Mouse (Mus musculus): Measurements from ENCODE around the gene Tox3. TPM values are rescaled to one million over a fixed set of nuclear protein-coding genes. Genes with fewer than 3 reads are reported as not detected.

Gene Tox3
- total and polyA plus RNA-seq, 2 experiments from 2014 or later = 31.0 to 46.1 TPM

DNA sequence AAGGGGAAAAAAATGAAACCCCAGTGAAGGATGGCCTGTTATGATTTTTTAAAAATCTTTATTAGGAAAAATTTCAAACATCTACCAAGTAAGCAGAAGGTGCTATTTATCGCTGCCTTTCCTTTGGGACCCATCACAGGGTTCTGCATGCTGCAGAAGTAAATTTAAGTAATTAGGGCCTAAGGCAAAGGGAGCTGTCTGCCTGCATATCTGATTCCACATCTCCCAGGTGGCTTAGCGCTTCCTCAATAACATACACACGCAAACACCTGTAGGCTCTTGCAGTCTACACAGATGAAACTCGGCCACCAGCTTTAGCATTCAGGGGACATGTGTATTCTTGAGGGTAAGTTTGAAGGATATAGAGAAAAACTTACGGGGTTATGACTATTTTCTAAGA is 104.2 kb downstream of the Tox3 start:
- Histone ChIP-seq H3K4me3 (ENCODE audit: low read depth, low read length) (no peak overlapping the region), H3K36me3 (ENCODE audit: insufficient read depth, low read length) (peaks cover 8% of the 10 kb centered on the region), H3K4me2 (ENCODE audit: low read depth, low read length, poor library complexity, severe bottlenecking) (no peak overlapping the region), H3K9ac (replicated peaks; ENCODE audit: low read length, poor library complexity, severe bottlenecking) (no peak overlapping the region), H3K27ac (ENCODE audit: low read depth, low read length) (no peak overlapping the region), H3K4me1 (ENCODE audit: insufficient read depth, low read length) (no peaks in the 10 kb centered on the region; the same call in 1 of the 2 replicates), H3K27me3 (ENCODE audit: insufficient read depth, low read length) (no peaks in the 10 kb centered on the region), H3K9me3 (ENCODE audit: low read length) (no peaks in the 10 kb centered on the region)
- no peak for DNase-seq (ENCODE audit: low spot score)
- TF ChIP-seq CTCF (IDR thresholded peaks at IDR 0.05) = no peak
- ATAC-seq (ENCODE audit: low FRiP score) = no peak
- 66% methylated on average over 5 of the region's 5 CpGs for WGBS

DNA sequence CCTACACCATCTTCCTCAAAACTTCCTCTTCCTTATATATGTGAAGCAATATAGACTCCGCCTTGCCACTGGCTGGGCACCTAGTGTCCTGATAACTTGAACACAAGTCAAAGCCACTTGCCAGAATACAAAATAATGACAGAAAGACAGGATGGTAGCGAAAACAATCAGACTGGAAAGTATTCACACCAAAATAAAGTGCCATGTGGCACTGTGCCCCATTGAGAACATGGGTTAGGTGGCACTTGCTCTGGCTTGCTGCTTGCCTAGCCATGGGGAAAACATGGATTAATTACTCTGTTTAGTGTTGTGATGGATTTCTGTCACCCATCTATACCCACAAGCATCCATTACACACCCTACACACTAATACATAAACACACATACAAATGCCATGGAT is 105.8 kb downstream of the Tox3 start:
- DNase-seq (ENCODE audit: low spot score) (no peak), ATAC-seq (ENCODE audit: low FRiP score) (no peak)
- H3K4me3 ChIP-seq (ENCODE audit: low read depth, low read length) = no peak overlapping the region
- H3K27ac ChIP-seq (ENCODE audit: low read depth, low read length) = no peak overlapping the region
- H3K9ac ChIP-seq (replicated peaks; ENCODE audit: low read length, poor library complexity, severe bottlenecking) = no peak overlapping the region
- no peaks in the 10 kb centered on the region for H3K27me3 ChIP-seq (ENCODE audit: insufficient read depth, low read length)
- no peak overlapping the region for H3K4me2 ChIP-seq (ENCODE audit: low read depth, low read length, poor library complexity, severe bottlenecking)
- WGBS = 97% methylated on average over 2 of the region's 2 CpGs
- TF ChIP-seq CTCF (IDR thresholded peaks at IDR 0.05) = no peak
- H3K9me3 ChIP-seq (ENCODE audit: low read length) = no peaks in the 10 kb centered on the region
- H3K36me3 ChIP-seq (ENCODE audit: insufficient read depth, low read length) = no peaks in the 10 kb centered on the region
- H3K4me1 ChIP-seq (ENCODE audit: insufficient read depth, low read length) = no peaks in the 10 kb centered on the region; the same call in 1 of the 2 replicates

DNA sequence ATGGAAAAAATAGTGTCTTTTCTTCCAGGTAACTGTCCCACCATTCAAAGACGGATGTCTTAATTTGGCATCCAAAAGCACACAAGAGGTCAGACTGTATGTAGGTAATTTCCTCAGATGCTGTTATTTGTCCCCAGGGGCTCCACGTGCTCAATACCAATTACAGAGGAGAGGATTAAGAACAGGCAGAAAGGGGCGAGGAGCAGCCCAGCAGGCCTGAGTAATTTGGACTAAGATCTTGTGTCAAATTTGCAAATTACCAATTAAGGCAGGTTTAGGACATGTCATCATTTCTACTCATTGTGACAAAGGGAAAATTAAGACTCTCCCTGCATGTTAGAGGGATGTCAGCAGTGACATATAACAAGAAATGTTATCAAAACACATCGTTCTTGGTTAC is 106.7 kb downstream of the Tox3 start:
- no peaks in the 10 kb centered on the region for H3K27me3 ChIP-seq (ENCODE audit: insufficient read depth, low read length)
- DNase-seq (ENCODE audit: low spot score) (no peak), ATAC-seq (ENCODE audit: low FRiP score) (no peak)
- H3K4me2 ChIP-seq (ENCODE audit: low read depth, low read length, poor library complexity, severe bottlenecking) = no peak overlapping the region
- H3K27ac ChIP-seq (ENCODE audit: low read depth, low read length) = no peak overlapping the region
- TF ChIP-seq CTCF (IDR thresholded peaks at IDR 0.05) = no peak
- no peaks in the 10 kb centered on the region; the same call in 1 of the 2 replicates for H3K4me1 ChIP-seq (ENCODE audit: insufficient read depth, low read length)
- no peaks in the 10 kb centered on the region for H3K36me3 ChIP-seq (ENCODE audit: insufficient read depth, low read length)
- no peaks in the 10 kb centered on the region for H3K9me3 ChIP-seq (ENCODE audit: low read length)
- no peak overlapping the region for H3K9ac ChIP-seq (replicated peaks; ENCODE audit: low read length, poor library complexity, severe bottlenecking)
- no peak overlapping the region for H3K4me3 ChIP-seq (ENCODE audit: low read depth, low read length)
- WGBS = 39% methylated on average over 4 of the region's 4 CpGs

DNA sequence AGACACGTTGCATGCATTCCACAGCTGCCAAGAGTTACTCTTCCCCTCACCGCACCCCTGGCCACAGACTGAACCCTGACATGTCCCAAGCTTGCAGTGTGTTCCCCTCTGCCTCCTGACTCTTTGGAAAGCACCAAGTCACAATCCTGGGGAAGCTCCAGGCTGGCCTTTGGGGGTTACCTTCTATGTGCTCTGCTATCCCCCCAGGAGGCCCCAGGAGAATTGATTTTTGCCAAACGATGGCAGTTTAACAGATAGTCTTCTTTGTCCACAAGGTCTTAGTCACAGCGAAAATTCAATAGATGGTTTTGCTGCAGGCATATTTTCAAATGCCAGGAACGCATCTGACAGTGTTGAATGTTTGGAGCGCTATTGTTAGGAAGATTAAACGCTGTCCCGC is 115.6 kb downstream of the Tox3 start:
- Histone ChIP-seq H3K4me3 (ENCODE audit: low read depth, low read length) (no peak overlapping the region), H3K9ac (replicated peaks; ENCODE audit: low read length, poor library complexity, severe bottlenecking) (no peak overlapping the region), H3K27ac (ENCODE audit: low read depth, low read length) (no peak overlapping the region), H3K9me3 (ENCODE audit: low read length) (no peaks in the 10 kb centered on the region), H3K4me1 (ENCODE audit: insufficient read depth, low read length) (no peaks in the 10 kb centered on the region), H3K36me3 (ENCODE audit: insufficient read depth, low read length) (no peaks in the 10 kb centered on the region), H3K27me3 (ENCODE audit: insufficient read depth, low read length) (no peaks in the 10 kb centered on the region), H3K4me2 (ENCODE audit: low read depth, low read length, poor library complexity, severe bottlenecking) (no peak overlapping the region)
- 28% methylated on average over 8 of the region's 8 CpGs for WGBS
- ATAC-seq (ENCODE audit: low FRiP score) = no peak
- DNase-seq (ENCODE audit: low spot score) = no peak
- TF ChIP-seq CTCF (IDR thresholded peaks at IDR 0.05) = no peak

DNA sequence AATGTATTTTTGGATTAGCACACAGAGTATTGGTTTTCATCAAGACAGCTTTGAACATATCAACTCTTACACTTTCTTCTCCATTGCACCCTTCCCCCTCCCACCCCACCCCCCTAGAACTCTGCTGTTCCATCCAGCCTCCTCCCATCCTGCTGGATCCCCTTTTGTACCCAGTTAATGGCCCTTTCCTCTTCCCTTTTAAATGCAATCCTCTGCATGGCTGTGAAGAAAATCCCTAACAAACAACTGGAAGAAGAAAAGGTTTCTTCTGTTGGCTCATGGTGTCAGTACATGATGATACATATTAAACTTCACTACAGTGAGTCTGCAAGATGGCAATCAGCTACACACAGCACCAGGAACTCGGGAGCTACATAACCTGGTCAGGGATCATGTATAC is 124.0 kb downstream of the Tox3 start:
- no peak for TF ChIP-seq CTCF (IDR thresholded peaks at IDR 0.05)
- Histone ChIP-seq H3K4me2 (ENCODE audit: low read depth, low read length, poor library complexity, severe bottlenecking) (no peak overlapping the region), H3K36me3 (ENCODE audit: insufficient read depth, low read length) (no peaks in the 10 kb centered on the region), H3K27ac (ENCODE audit: low read depth, low read length) (no peak overlapping the region), H3K4me1 (ENCODE audit: insufficient read depth, low read length) (no peaks in the 10 kb centered on the region), H3K27me3 (ENCODE audit: insufficient read depth, low read length) (no peaks in the 10 kb centered on the region), H3K9me3 (ENCODE audit: low read length) (no peaks in the 10 kb centered on the region), H3K4me3 (ENCODE audit: low read depth, low read length) (no peak overlapping the region), H3K9ac (replicated peaks; ENCODE audit: low read length, poor library complexity, severe bottlenecking) (no peak overlapping the region)
- 71% methylated on average over 1 of the region's 1 CpGs for WGBS
- DNase-seq (ENCODE audit: low spot score) = no peak
- no peak for ATAC-seq (ENCODE audit: low FRiP score)

DNA sequence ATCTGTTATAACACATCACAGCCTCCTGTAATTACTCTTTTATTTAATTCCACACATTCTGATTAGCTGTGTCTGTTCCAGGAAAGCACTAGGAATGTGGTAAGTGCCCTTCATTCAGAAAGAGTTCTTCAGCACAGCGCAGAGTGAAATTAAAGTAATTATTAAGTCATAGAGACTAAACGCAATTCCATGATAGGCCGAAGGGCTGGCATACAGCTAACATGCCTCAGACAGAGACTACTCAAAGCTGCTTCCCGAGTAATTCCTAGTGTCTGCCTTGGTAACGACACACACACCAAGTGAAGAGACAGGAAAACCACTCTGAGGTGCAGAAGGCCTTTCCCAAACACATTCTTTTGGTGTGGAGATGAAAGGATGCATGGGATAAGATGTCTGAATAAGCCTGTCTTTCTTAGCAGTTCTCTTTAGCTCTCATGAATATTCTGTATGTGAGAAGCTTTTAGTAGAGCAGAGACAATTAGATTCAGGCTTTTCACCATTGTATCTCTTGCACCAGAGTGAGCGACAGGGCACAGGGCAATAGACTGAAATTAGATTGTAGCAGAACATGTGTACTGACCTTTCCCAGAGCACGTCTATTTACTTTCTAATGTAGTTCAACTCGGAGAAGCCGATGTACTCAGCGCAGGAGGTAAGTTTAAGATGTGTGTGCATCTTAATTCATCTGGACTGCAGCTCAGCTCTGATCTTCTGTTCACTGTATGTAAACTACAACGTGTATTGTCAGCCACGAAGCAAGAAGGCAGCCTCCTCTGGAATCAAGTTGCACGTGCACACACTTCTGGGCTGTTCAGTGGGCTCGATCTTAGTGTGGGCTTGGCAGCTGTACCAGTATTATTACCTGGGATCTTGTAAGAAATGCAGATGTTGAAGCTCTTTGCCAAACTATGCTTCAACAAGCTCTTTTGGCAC is 138.8 kb downstream of the Tox3 start:
- Histone ChIP-seq H3K9me3 (ENCODE audit: low read length) (no peaks in the 10 kb centered on the region), H3K9ac (replicated peaks; ENCODE audit: low read length, poor library complexity, severe bottlenecking) (no peak overlapping the region), H3K36me3 (ENCODE audit: insufficient read depth, low read length) (no peaks in the 10 kb centered on the region), H3K4me2 (ENCODE audit: low read depth, low read length, poor library complexity, severe bottlenecking) (no peak overlapping the region), H3K27me3 (ENCODE audit: insufficient read depth, low read length) (no peaks in the 10 kb centered on the region), H3K4me3 (ENCODE audit: low read depth, low read length) (no peak overlapping the region), H3K4me1 (ENCODE audit: insufficient read depth, low read length) (no peaks in the 10 kb centered on the region), H3K27ac (ENCODE audit: low read depth, low read length) (no peak overlapping the region)
- WGBS = 22% methylated on average over 14 of the region's 14 CpGs
- ATAC-seq (ENCODE audit: low FRiP score) (no peak), DNase-seq (ENCODE audit: low spot score) (no peak)
- TF ChIP-seq CTCF (IDR thresholded peaks at IDR 0.05) = no peak
